Mouse (Mus musculus): ENCODE results near the gene Zic1. TPM values are rescaled to one million over a fixed set of nuclear protein-coding genes. Genes with fewer than 3 reads are reported as not detected.

Gene Zic1
- total RNA-seq, 1 experiment = 0.36 TPM

DNA sequence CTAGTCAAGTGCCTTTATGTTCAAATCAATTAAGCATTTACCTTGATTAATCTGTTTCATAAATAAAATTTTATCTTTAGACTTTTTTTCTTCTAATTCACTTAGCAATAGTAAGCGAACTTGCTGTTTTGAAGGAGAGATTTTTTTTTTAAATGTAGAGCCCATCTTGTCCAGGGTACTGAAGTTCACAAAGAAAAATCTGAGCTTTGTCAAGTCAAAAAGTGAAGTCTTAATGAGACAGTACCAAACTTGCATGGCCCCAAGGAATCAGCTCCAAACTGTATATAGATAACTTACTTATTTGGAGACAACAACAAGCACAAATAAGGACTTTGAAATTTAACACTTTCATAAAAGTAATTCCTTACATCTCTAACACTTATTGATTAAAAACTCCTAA is 16.9 kb downstream of the Zic1 start:
- in situ Hi-C loops (cut with MboI; ENCODE audit: low sequenced_read_pairs in 2 of 2, unreplicated experiment in 2 of 2) = no loop called here
- H3K36me3 ChIP-seq (ENCODE audit: control insufficient read depth, insufficient read depth, low read length, poor library complexity, severe bottlenecking) = no peaks in the 10 kb centered on the region
- H3K4me3 ChIP-seq (ENCODE audit: insufficient read depth in 1 of 2, low read depth in 1 of 2, low read length in 2 of 2, poor library complexity in 1 of 2, severe bottlenecking in 1 of 2) = no peak overlapping the region
- DNase-seq (ENCODE audit: low read depth, low spot score) = no peak
- no peak overlapping the region for H3K9ac ChIP-seq (ENCODE audit: insufficient read depth, low read depth, low read length, poor library complexity, severe bottlenecking)
- H3K4me1 ChIP-seq (ENCODE audit: control insufficient read depth in 2 of 2, insufficient read depth in 2 of 2, low read length in 2 of 2, poor library complexity in 1 of 2) = peaks cover 0 to 2% of the 10 kb centered on the region in 2 experiments; a peak in 1 of 4 replicates
- TF ChIP-seq MAFK (IDR thresholded peaks at IDR 0.05; ENCODE audit: insufficient read depth, low read depth, low read length) (no peak), HCFC1 (IDR thresholded peaks at IDR 0.05; ENCODE audit: borderline replicate concordance, insufficient read depth, low read length) (no peak), ZC3H11A (IDR thresholded peaks at IDR 0.05; ENCODE audit: borderline replicate concordance, low read depth, low read length) (no peak), CHD2 (IDR thresholded peaks at IDR 0.05; ENCODE audit: low read depth, low read length) (no peak), ZNF384 (IDR thresholded peaks at IDR 0.05; ENCODE audit: low read depth, low read length) (no peak)
- H3K9me3 ChIP-seq (ENCODE audit: control insufficient read depth, insufficient read depth, low read depth, low read length) = no peaks in the 10 kb centered on the region
- H3K27ac ChIP-seq (ENCODE audit: insufficient read depth, low read depth, low read length, poor library complexity, severe bottlenecking) = no peak overlapping the region

DNA sequence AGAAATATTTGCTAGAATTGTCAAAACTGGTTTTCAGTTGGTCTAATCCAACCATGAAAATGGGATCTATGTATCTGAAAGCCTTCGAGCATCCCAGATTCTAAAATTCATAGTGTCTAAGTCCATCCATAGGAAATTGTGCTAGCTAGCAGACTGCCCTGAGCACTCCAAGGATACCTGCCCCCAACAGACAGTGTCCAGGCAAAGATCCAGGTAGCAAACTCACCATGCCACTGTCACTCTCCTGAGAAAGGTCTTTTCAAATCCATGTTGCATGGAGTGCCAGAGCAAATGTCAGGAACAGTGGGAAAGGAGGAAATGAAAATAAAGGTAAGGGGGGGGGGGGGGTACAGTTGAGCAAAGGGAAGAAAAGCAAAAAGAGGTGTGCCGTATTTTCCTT is 18.0 kb downstream of the Zic1 start:
- in situ Hi-C loops (cut with MboI; ENCODE audit: low sequenced_read_pairs in 2 of 2, unreplicated experiment in 2 of 2) = no loop called here
- no peak overlapping the region for H3K9ac ChIP-seq (ENCODE audit: insufficient read depth, low read depth, low read length, poor library complexity, severe bottlenecking)
- H3K36me3 ChIP-seq (ENCODE audit: control insufficient read depth, insufficient read depth, low read length, poor library complexity, severe bottlenecking) = no peaks in the 10 kb centered on the region
- no peaks in the 10 kb centered on the region for H3K4me1 ChIP-seq (ENCODE audit: control insufficient read depth in 2 of 2, insufficient read depth in 2 of 2, low read length in 2 of 2, poor library complexity in 1 of 2)
- DNase-seq (ENCODE audit: low read depth, low spot score) = no peak
- H3K27ac ChIP-seq (ENCODE audit: insufficient read depth, low read depth, low read length, poor library complexity, severe bottlenecking) = no peak overlapping the region
- no peaks in the 10 kb centered on the region for H3K9me3 ChIP-seq (ENCODE audit: control insufficient read depth, insufficient read depth, low read depth, low read length)
- H3K4me3 ChIP-seq (ENCODE audit: insufficient read depth in 1 of 2, low read depth in 1 of 2, low read length in 2 of 2, poor library complexity in 1 of 2, severe bottlenecking in 1 of 2) = no peak overlapping the region
- no peak for TF ChIP-seq MAFK (IDR thresholded peaks at IDR 0.05; ENCODE audit: insufficient read depth, low read depth, low read length)
- TF ChIP-seq ZNF384 (IDR thresholded peaks at IDR 0.05; ENCODE audit: low read depth, low read length) = no peak
- TF ChIP-seq CHD2 (IDR thresholded peaks at IDR 0.05; ENCODE audit: low read depth, low read length) = no peak
- no peak for TF ChIP-seq ZC3H11A (IDR thresholded peaks at IDR 0.05; ENCODE audit: borderline replicate concordance, low read depth, low read length)
- no peak for TF ChIP-seq HCFC1 (IDR thresholded peaks at IDR 0.05; ENCODE audit: borderline replicate concordance, insufficient read depth, low read length)

Other genes with a start within 250 kb of the Zic1 start
- gene Zic4, start 3.4 kb downstream of the Zic1 start, total RNA-seq (2012; rRNA removed) = not detected in 2 replicates

Measured in ES-E14 (cell line).